In the genomic region with DNA sequence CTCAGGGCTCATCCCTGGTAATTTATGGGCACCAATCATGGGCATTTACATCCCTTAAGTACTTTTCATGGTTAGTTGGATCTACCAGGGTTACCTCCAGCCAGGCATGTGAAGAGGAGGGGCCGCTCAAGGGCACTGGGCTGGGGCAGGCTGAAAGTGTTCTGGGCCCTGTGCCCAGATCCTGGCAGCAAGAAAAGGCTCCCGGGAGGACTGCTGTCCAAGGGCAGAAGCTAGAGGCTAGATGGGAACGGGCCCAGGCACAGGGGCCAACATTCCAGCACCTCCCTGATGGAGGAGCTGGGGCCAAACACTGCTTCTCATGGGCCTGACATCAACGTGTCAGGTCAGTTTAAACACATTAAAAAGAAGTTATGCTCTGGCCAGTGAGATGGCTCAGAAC, we compare ENCODE assay signal across 8 mouse cellular contexts. TPM values are rescaled to one million over a fixed set of nuclear protein-coding genes. Genes with fewer than 3 reads are reported as not detected.
DNase-seq lines count a peak whose midpoint lies in the region; ATAC-seq lines count a peak whose summit lies in the region.

No protein-coding gene starts in this region.

- no peak overlapping the region for H3K4me2 ChIP-seq in forebrain, embryonic 11.5 days (ENCODE audit: low read depth, low read length, severe bottlenecking)
- H3K4me2 ChIP-seq in intestine, embryonic 15.5 days (replicated peaks): no peak overlapping the region

- no peak overlapping the region for H3K4me3 ChIP-seq in forebrain, embryonic 11.5 days (ENCODE audit: low read depth, low read length)
- H3K4me3 ChIP-seq in forebrain, embryonic 10.5 days: no peak overlapping the region
- H3K4me3 ChIP-seq in intestine, embryonic 15.5 days (replicated peaks): no peak overlapping the region

- no peak overlapping the region for H3K27ac ChIP-seq in forebrain, embryonic 11.5 days (ENCODE audit: low read depth, low read length)
- no peak overlapping the region for H3K27ac ChIP-seq in forebrain, embryonic 10.5 days
- H3K27ac ChIP-seq in intestine, embryonic 15.5 days: no peak overlapping the region

- H3K9me3 ChIP-seq in forebrain, embryonic 11.5 days (ENCODE audit: control insufficient read depth, low read length): no peaks in the 10 kb centered on the region
- H3K9me3 ChIP-seq in forebrain, embryonic 10.5 days: no peaks in the 10 kb centered on the region
- no peaks in the 10 kb centered on the region for H3K9me3 ChIP-seq in intestine, embryonic 15.5 days

- no peaks in the 10 kb centered on the region for H3K36me3 ChIP-seq in forebrain, embryonic 11.5 days (ENCODE audit: control insufficient read depth, insufficient read depth, low read length)
- H3K36me3 ChIP-seq in forebrain, embryonic 10.5 days (replicated peaks): no peaks in the 10 kb centered on the region
- no peaks in the 10 kb centered on the region for H3K36me3 ChIP-seq in intestine, embryonic 15.5 days

- no peak overlapping the region for H3K9ac ChIP-seq in forebrain, embryonic 11.5 days (ENCODE audit: low read length)
- H3K9ac ChIP-seq in intestine, embryonic 15.5 days: no peak overlapping the region

- H3K27me3 ChIP-seq in forebrain, embryonic 11.5 days (ENCODE audit: control insufficient read depth, insufficient read depth, low read length): no peaks in the 10 kb centered on the region
- H3K27me3 ChIP-seq in forebrain, embryonic 10.5 days (ENCODE audit: poor library complexity, severe bottlenecking): no peaks in the 10 kb centered on the region
- H3K27me3 ChIP-seq in intestine, embryonic 15.5 days (replicated peaks): no peaks in the 10 kb centered on the region

- intact Hi-C loops in heart, postnatal 25 days (cut with DNase I): no loop called here

- peak; percentile 30; the same call in 1 of the 2 replicates for ATAC-seq in forebrain, embryonic 11.5 days (replicated peaks; ENCODE audit: low FRiP score)
- ATAC-seq in intestine, embryonic 15.5 days: no peak

- 66% methylated on average over 4 of the region's 4 CpGs for WGBS in forebrain, embryonic 11.5 days
- WGBS in forebrain, embryonic 10.5 days: 73% methylated on average over 4 of the region's 4 CpGs
- 37% methylated on average over 4 of the region's 4 CpGs for WGBS in intestine, embryonic 15.5 days

- DNase-seq in forebrain, embryonic 11.5 days (ENCODE audit: low spot score): peak; percentile 55
- no peak for DNase-seq in forebrain, embryonic 10.5 days (ENCODE audit: extremely low spot score, low spot score)
- DNase-seq in adipocyte (ENCODE audit: low spot score): peak; percentile 59
- peak; percentile 53 for DNase-seq in fibroblast of lung, adult 2 months (ENCODE audit: low read depth)
- peak; percentile 47 for DNase-seq in heart, postnatal 25 days (ENCODE audit: low spot score)
- DNase-seq in lung, postnatal 36 days: peak; percentile 69
- no peak for DNase-seq in frontal cortex, adult 2 months (ENCODE audit: extremely low spot score in 1 of 2, low spot score in 1 of 2)

- H3K4me1 ChIP-seq in forebrain, embryonic 11.5 days (replicated peaks; ENCODE audit: control insufficient read depth, insufficient read depth, low read length): peaks cover 4% of the 10 kb centered on the region; the same call in 1 of the 2 replicates
- H3K4me1 ChIP-seq in forebrain, embryonic 10.5 days: peaks cover 7% of the 10 kb centered on the region
- H3K4me1 ChIP-seq in intestine, embryonic 15.5 days (replicated peaks): no peaks in the 10 kb centered on the region

RNA-seq across cellular contexts. Expression of gene 9530068E07Rik, which starts 51.0 kb away (rescaled TPM):
- 162 and 169 TPM in 2 replicates for polyA plus RNA-seq in forebrain, embryonic 11.5 days (2014; fragmentation: Nextera tagmentation; extraction: Ambion mirVana)
- polyA plus RNA-seq in forebrain, embryonic 10.5 days (2016; fragmentation: Nextera tagmentation; extraction: Ambion mirVana): 161 and 165 TPM in 2 replicates
- total RNA-seq in heart, postnatal 25 days (2021): 10 to 100 TPM; 72.8 to 79.0 TPM
- 82.2 and 82.4 TPM in 2 replicates for polyA plus RNA-seq in frontal cortex, adult 2 months (2012; rRNA removed)
- polyA plus RNA-seq in intestine, embryonic 15.5 days (2015; fragmentation: Nextera tagmentation; extraction: Ambion mirVana): 159 and 166 TPM in 2 replicates

Comparison
In these comparisons a context has a peak if more than half of its experiments do, and no peak if none do; other contexts are left out.
1. DNase-seq: peak in forebrain, embryonic 11.5 days (single experiment), adipocyte (single experiment), fibroblast of lung, adult 2 months (single experiment), heart, postnatal 25 days (single experiment) and lung, postnatal 36 days (single experiment); none in forebrain, embryonic 10.5 days (single experiment) and frontal cortex, adult 2 months (0 of 2).